Mouse (Mus musculus): ENCODE data around the gene Pinlyp. TPM values are rescaled to one million over a fixed set of nuclear protein-coding genes. Genes with fewer than 3 reads are reported as not detected.

The Pinlyp gene
- total and polyA plus RNA-seq, 2 experiments from 2014 or later, result not detected

GRCm38 (mm10) chr7:24563191-24563836 is 17.4 kb upstream of the Pinlyp start:
- Histone ChIP-seq H3K9me3 (replicated peaks; ENCODE audit: control insufficient read depth, low read length) (no peaks in the 10 kb centered on the region), H3K27me3 (ENCODE audit: control insufficient read depth, insufficient read depth, low read length) (no peaks in the 10 kb centered on the region), H3K36me3 (replicated peaks; ENCODE audit: control insufficient read depth, insufficient read depth, low read length) (peaks cover 57% of the 10 kb centered on the region), H3K27ac (ENCODE audit: low read depth) (no peak overlapping the region), H3K4me2 (ENCODE audit: low read depth, low read length) (no peak overlapping the region), H3K9ac (replicated peaks; ENCODE audit: low read depth, low read length) (no peak overlapping the region), H3K4me1 (ENCODE audit: control insufficient read depth, insufficient read depth) (no peaks in the 10 kb centered on the region), H3K4me3 (ENCODE audit: low read depth, low read length) (no peak overlapping the region)
- ATAC-seq (ENCODE audit: insufficient read depth, low read depth), result no peak
- no peak for DNase-seq (ENCODE audit: low spot score)
- WGBS, result 87% methylated on average over 8 of the region's 8 CpGs
- TF ChIP-seq EP300 (IDR thresholded peaks at IDR 0.05; ENCODE audit: low read depth), result no peak
- no peak for TF ChIP-seq CTCF (IDR thresholded peaks at IDR 0.05; ENCODE audit: low read depth)

DNA sequence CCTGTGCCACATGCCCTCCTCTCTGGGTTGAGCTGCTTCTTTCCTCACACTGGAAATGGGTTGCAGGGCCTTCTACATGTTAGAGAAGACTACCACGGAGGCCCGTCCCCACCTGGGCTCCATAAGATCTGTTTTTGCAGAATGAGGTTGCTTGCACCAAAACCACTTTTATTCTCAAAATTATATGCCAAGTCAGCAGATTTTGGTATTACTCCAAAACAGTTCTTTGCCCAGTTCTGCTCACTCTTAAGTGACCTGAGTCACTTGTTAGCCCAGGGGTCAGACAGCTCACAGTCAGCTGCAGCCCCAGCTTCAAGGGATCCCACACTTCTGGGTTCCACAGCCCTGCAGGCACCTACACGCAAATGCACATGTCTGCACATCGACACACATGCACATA is 15.5 kb upstream of the Pinlyp start:
- DNase-seq (ENCODE audit: low spot score), result no peak
- Histone ChIP-seq H3K4me3 (ENCODE audit: low read depth, low read length) (no peak overlapping the region), H3K4me2 (ENCODE audit: low read depth, low read length) (no peak overlapping the region), H3K36me3 (replicated peaks; ENCODE audit: control insufficient read depth, insufficient read depth, low read length) (peaks cover 43% of the 10 kb centered on the region), H3K9me3 (replicated peaks; ENCODE audit: control insufficient read depth, low read length) (no peaks in the 10 kb centered on the region), H3K27ac (ENCODE audit: low read depth) (no peak overlapping the region), H3K27me3 (ENCODE audit: control insufficient read depth, insufficient read depth, low read length) (no peaks in the 10 kb centered on the region), H3K9ac (replicated peaks; ENCODE audit: low read depth, low read length) (no peak overlapping the region), H3K4me1 (ENCODE audit: control insufficient read depth, insufficient read depth) (no peaks in the 10 kb centered on the region)
- TF ChIP-seq CTCF (IDR thresholded peaks at IDR 0.05; ENCODE audit: low read depth) (no peak), EP300 (IDR thresholded peaks at IDR 0.05; ENCODE audit: low read depth) (no peak)
- 90% methylated on average over 4 of the region's 4 CpGs for WGBS
- ATAC-seq (ENCODE audit: insufficient read depth, low read depth), result no peak

DNA sequence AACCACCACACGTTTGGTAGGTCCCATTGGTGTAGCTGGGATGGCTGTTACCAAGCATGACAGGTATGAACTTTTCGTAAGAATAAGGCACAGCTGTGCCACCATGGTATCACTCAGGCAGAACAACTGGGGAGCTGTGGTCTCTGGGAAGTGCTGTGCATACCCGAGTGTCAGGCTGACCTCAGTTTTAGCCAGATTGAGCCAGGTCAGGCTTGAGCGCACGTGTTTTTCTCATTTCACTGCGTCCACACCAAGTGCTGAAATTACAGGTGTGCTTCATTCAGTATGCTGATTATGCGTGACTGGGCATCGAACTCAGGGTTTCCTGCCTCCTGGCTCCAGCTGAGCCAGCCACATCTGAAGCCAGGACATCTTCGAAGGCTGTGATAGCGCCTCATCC is 9.9 kb upstream of the Pinlyp start:
- Histone ChIP-seq H3K36me3 (replicated peaks; ENCODE audit: control insufficient read depth, insufficient read depth, low read length) (peaks cover 35% of the 10 kb centered on the region), H3K4me3 (ENCODE audit: low read depth, low read length) (no peak overlapping the region), H3K4me1 (ENCODE audit: control insufficient read depth, insufficient read depth) (no peaks in the 10 kb centered on the region), H3K4me2 (ENCODE audit: low read depth, low read length) (no peak overlapping the region), H3K9me3 (replicated peaks; ENCODE audit: control insufficient read depth, low read length) (no peaks in the 10 kb centered on the region), H3K27ac (ENCODE audit: low read depth) (no peak overlapping the region), H3K27me3 (ENCODE audit: control insufficient read depth, insufficient read depth, low read length) (no peaks in the 10 kb centered on the region), H3K9ac (replicated peaks; ENCODE audit: low read depth, low read length) (no peak overlapping the region)
- WGBS, result 95% methylated on average over 10 of the region's 10 CpGs
- DNase-seq (ENCODE audit: low spot score) (no peak), ATAC-seq (ENCODE audit: insufficient read depth, low read depth) (no peak)
- TF ChIP-seq EP300 (IDR thresholded peaks at IDR 0.05; ENCODE audit: low read depth) (no peak), CTCF (IDR thresholded peaks at IDR 0.05; ENCODE audit: low read depth) (no peak)

DNA sequence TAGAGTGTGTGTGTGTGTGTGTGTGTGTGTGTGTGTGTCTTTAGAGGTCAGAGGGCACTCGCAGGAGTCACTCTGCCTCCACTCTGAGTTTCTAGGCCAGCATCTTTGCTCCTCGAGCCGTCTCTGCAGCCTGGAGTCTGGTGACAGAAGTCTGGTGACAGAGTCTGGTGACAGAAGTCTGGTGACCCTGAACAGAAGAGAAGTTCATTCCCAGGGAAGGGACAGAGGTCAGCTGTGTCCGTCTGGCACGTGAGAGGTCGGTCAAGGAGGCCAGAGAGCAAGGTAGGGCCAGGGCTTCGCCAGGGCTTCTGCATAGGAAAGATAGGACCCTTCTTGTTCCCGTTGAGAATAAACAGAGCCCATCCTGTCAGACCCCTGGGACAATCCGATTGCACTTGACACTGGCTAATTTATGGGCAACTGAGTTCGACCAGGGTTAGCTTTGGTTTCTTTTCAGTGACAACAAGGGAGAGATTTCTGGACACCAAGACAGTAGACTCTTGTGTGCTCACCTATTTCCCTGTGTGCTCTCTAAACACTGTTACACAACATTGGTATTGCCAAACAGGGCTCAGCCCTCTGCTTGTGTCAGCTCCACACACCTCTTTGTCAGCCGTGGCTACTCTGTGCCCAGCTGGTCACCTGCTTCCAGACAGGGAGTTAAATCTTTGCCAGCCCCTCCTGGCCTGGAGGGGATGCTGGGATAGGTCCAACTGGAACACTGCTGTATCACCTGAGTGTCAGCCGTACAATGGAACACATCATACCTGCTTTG is 6.3 kb upstream of the Pinlyp start:
- no peak overlapping the region for H3K4me3 ChIP-seq (ENCODE audit: low read depth, low read length)
- H3K36me3 ChIP-seq (replicated peaks; ENCODE audit: control insufficient read depth, insufficient read depth, low read length), result peaks cover 37% of the 10 kb centered on the region
- H3K4me2 ChIP-seq (ENCODE audit: low read depth, low read length), result no peak overlapping the region
- no peak for ATAC-seq (ENCODE audit: insufficient read depth, low read depth)
- H3K9me3 ChIP-seq (replicated peaks; ENCODE audit: control insufficient read depth, low read length), result no peaks in the 10 kb centered on the region
- H3K27me3 ChIP-seq (ENCODE audit: control insufficient read depth, insufficient read depth, low read length), result no peaks in the 10 kb centered on the region
- no peak for DNase-seq (ENCODE audit: low spot score)
- TF ChIP-seq EP300 (IDR thresholded peaks at IDR 0.05; ENCODE audit: low read depth), result no peak
- TF ChIP-seq CTCF (IDR thresholded peaks at IDR 0.05; ENCODE audit: low read depth), result no peak
- 79% methylated on average over 12 of the region's 12 CpGs for WGBS
- no peak overlapping the region for H3K9ac ChIP-seq (replicated peaks; ENCODE audit: low read depth, low read length)
- no peak overlapping the region for H3K27ac ChIP-seq (ENCODE audit: low read depth)
- H3K4me1 ChIP-seq (ENCODE audit: control insufficient read depth, insufficient read depth), result no peaks in the 10 kb centered on the region

DNA sequence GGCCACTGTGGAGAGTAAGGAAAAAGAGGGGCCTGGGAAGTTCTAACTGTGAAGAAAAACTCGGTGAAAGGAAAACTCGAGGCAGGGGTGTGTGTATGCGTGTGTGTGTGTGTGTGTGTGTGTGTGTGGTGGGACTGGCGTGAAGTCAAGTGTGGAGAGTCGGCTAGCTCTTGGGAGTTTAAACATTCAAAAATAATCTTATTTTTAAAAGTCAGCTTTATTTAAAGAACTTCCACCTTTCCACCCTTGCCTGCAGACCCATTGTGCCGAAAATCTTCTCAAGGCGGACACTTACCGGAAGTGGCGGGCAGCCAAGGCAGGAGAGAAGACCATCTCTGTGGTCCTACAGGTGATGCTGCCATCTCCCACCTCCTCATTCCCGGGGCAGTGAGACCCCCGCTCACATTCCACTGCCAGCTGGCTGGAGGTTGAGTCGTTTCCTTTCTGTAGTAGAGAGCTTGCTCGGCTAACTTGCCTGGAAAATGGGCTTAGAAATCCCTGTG is 1.7 kb upstream of the Pinlyp start:
- DNase-seq (ENCODE audit: low spot score), result no peak
- no peak for ATAC-seq (ENCODE audit: insufficient read depth, low read depth)
- Histone ChIP-seq H3K4me2 (ENCODE audit: low read depth, low read length) (peak overlapping the region; percentile 85), H3K9ac (replicated peaks; ENCODE audit: low read depth, low read length) (peak overlapping the region; percentile 82), H3K4me1 (ENCODE audit: control insufficient read depth, insufficient read depth) (peaks cover 4% of the 10 kb centered on the region; the same call in 1 of the 2 replicates), H3K9me3 (replicated peaks; ENCODE audit: control insufficient read depth, low read length) (no peaks in the 10 kb centered on the region), H3K27me3 (ENCODE audit: control insufficient read depth, insufficient read depth, low read length) (no peaks in the 10 kb centered on the region), H3K27ac (ENCODE audit: low read depth) (0 out of 2 replicates have a peak overlapping the region, but pooled peaks have one; percentile 14), H3K36me3 (replicated peaks; ENCODE audit: control insufficient read depth, insufficient read depth, low read length) (peaks cover 23% of the 10 kb centered on the region), H3K4me3 (ENCODE audit: low read depth, low read length) (peak overlapping the region; percentile 84)
- TF ChIP-seq EP300 (IDR thresholded peaks at IDR 0.05; ENCODE audit: low read depth), result no peak
- TF ChIP-seq CTCF (IDR thresholded peaks at IDR 0.05; ENCODE audit: low read depth), result no peak
- WGBS, result 20% methylated on average over 13 of the region's 13 CpGs
